ENCODE assay signal across 20 mouse cellular contexts in the genomic region with DNA sequence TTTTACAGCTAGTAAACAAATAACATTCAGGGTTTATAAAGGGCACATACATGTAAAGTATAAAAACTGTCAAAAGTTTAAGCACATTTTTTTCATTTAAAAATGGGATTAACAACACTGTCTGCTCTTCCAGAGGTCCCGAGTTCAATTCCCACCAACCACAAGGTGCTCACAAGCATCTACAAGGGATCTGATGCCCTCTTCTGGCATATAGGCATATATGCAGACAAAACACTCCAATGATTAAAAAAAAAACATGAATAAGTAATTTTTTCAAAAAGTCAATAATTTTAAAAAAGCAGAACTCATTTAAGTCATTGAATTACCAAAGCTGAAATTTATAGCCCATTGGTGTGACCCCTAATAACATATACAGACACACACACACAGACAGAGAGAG.
DNase-seq lines count a peak whose midpoint lies in the region; TF ChIP-seq lines count a peak whose summit lies in the region.
"Had no signal": no experiment of that assay in that cellular context is flagged by ENCODE, and none has a peak within 500 bp of the region (broad histone marks: within the 10 kb centered on the region; RNA-seq: fewer than 3 reads in every experiment).

No protein-coding gene starts in this region.

- no peaks in the 10 kb centered on the region for H3K4me1 ChIP-seq in MEL (ENCODE audit: control insufficient read depth in 1 of 2, insufficient read depth in 2 of 2, low read length in 2 of 2)
- peaks cover 2% of the 10 kb centered on the region; the same call in 1 of the 2 replicates for H3K4me1 ChIP-seq in cortical plate, adult 2 months (ENCODE audit: control insufficient read depth, insufficient read depth, low read length)
- H3K4me1 ChIP-seq: embryonic facial prominence, embryonic 13.5 days; embryonic facial prominence, embryonic 15.5 days; forebrain, embryonic 10.5 days; forebrain, embryonic 12.5 days had no signal

- H3K79me2 ChIP-seq in MEL (ENCODE audit: control insufficient read depth, insufficient read depth, low read length, poor library complexity) = no peaks in the 10 kb centered on the region

- intact Hi-C loops in left cerebral cortex, adult 2 months (cut with DNase I) = no loop called here

- no peaks in the 10 kb centered on the region for H3K9me3 ChIP-seq in MEL (replicated peaks; ENCODE audit: insufficient read depth, low read length)
- H3K9me3 ChIP-seq: embryonic facial prominence, embryonic 13.5 days; embryonic facial prominence, embryonic 15.5 days; forebrain, embryonic 10.5 days; forebrain, embryonic 12.5 days had no signal

- H3K4me3 ChIP-seq in left cerebral cortex, adult 2 months = no peak overlapping the region
- H3K4me3 ChIP-seq in MEL (ENCODE audit: control insufficient read depth in 1 of 2, insufficient read depth in 1 of 2, low read depth in 2 of 2, low read length in 2 of 2) = no peak overlapping the region
- no peak overlapping the region for H3K4me3 ChIP-seq in cortical plate, adult 2 months (ENCODE audit: insufficient read depth, low read length)
- H3K4me3 ChIP-seq: embryonic facial prominence, embryonic 13.5 days; embryonic facial prominence, embryonic 15.5 days; erythroblast, embryonic 14.5 days; forebrain, embryonic 10.5 days; forebrain, embryonic 12.5 days had no signal

- TF ChIP-seq RAD21 in MEL (IDR thresholded peaks at IDR 0.05; ENCODE audit: low read depth, low read length) = peak; percentile 82

- TF ChIP-seq CTCF in left cerebral cortex, adult 2 months (IDR thresholded peaks at IDR 0.05) = peak; percentile 30
- peak; percentile 23 to 66 (median 36); a peak in 5 of 6 replicates for TF ChIP-seq CTCF in MEL (IDR thresholded peaks at IDR 0.05 in 2 of 3, conservative IDR thresholded peaks at IDR 0.05 in 1 of 3; ENCODE audit: control insufficient read depth in 1 of 3, insufficient read depth in 1 of 3, low read depth in 2 of 3, low read length in 3 of 3, poor library complexity in 1 of 3, severe bottlenecking in 1 of 3)
- peak; percentile 10; the same call in 1 of the 2 replicates for TF ChIP-seq CTCF in cortical plate, adult 2 months (IDR thresholded peaks at IDR 0.05; ENCODE audit: extremely low read depth, insufficient read depth, low read length)

- no peak overlapping the region for H3K27ac ChIP-seq in left cerebral cortex, adult 2 months
- H3K27ac ChIP-seq in MEL (ENCODE audit: control insufficient read depth, low read depth, low read length) = no peak overlapping the region
- H3K27ac ChIP-seq in cortical plate, adult 2 months (ENCODE audit: insufficient read depth, low read length) = no peak overlapping the region
- H3K27ac ChIP-seq: embryonic facial prominence, embryonic 13.5 days; embryonic facial prominence, embryonic 15.5 days; forebrain, embryonic 10.5 days; forebrain, embryonic 12.5 days had no signal

- TF ChIP-seq POLR2A in MEL (IDR thresholded peaks at IDR 0.05; ENCODE audit: control insufficient read depth in 1 of 2, insufficient read depth in 1 of 2, low read depth in 1 of 2, low read length in 2 of 2, poor library complexity in 1 of 2) = no peak
- TF ChIP-seq POLR2A in cortical plate, adult 2 months (IDR thresholded peaks at IDR 0.05; ENCODE audit: extremely low read depth, insufficient read depth, low read length) = no peak

- DNase-seq in left cerebral cortex, adult 2 months (ENCODE audit: extremely low spot score in 1 of 2, low spot score in 2 of 2) = no peak
- DNase-seq in left cerebral cortex, adult 8-10 months (ENCODE audit: low spot score in 2 of 2) = no peak
- DNase-seq in MEL (ENCODE audit: low read depth, low spot score) = peak; percentile 39
- no peak for DNase-seq in kidney, postnatal 14 days
- DNase-seq: adrenal gland, adult 8-10 months; adrenal gland, postnatal 14 days; adrenal gland, postnatal 36 days; cerebellum, adult 11-12 months; cerebellum, adult 2 months; cerebellum, adult 9-10 months; cerebellum, postnatal 10 days; cerebellum, postnatal 25 days; embryo, embryonic 11 days had no signal

- H3K36me3 ChIP-seq in MEL (ENCODE audit: control insufficient read depth in 1 of 2, insufficient read depth in 2 of 2, low read length in 2 of 2) = no peaks in the 10 kb centered on the region
- H3K36me3 ChIP-seq: embryonic facial prominence, embryonic 13.5 days; embryonic facial prominence, embryonic 15.5 days; forebrain, embryonic 10.5 days; forebrain, embryonic 12.5 days had no signal

- no peaks in the 10 kb centered on the region for H3K27me3 ChIP-seq in MEL (ENCODE audit: control insufficient read depth in 1 of 2, insufficient read depth in 2 of 2, low read length in 2 of 2)
- H3K27me3 ChIP-seq: embryonic facial prominence, embryonic 13.5 days; embryonic facial prominence, embryonic 15.5 days; forebrain, embryonic 12.5 days; Patski had no signal

- no peak for TF ChIP-seq EP300 in MEL (IDR thresholded peaks at IDR 0.05; ENCODE audit: low read depth in 1 of 2, low read length in 2 of 2)

- no peak overlapping the region for H3K9ac ChIP-seq in MEL (ENCODE audit: control insufficient read depth, low read depth, low read length, poor library complexity, severe bottlenecking)
- H3K9ac ChIP-seq: embryonic facial prominence, embryonic 13.5 days; embryonic facial prominence, embryonic 15.5 days; forebrain, embryonic 12.5 days had no signal

TF ChIP-seq in MEL, 35 proteins besides CTCF, POLR2A, EP300 and RAD21:
- TF ChIP-seq SMC3 (IDR thresholded peaks at IDR 0.05; ENCODE audit: low read depth, low read length) = peak; percentile 80
- TF ChIP-seq ZNF384 (IDR thresholded peaks at IDR 0.05; ENCODE audit: low read depth, low read length) = peak; percentile 77
- TF ChIP-seq UBTF (IDR thresholded peaks at IDR 0.05; ENCODE audit: borderline replicate concordance, insufficient read depth, low read depth, low read length) = no peak
- no peak for TF ChIP-seq NELFE (IDR thresholded peaks at IDR 0.05; ENCODE audit: low read depth, low read length)
- peak; percentile 83 for TF ChIP-seq ZC3H11A (IDR thresholded peaks at IDR 0.05; ENCODE audit: low read depth, low read length)
TF ChIP-seq in MEL: peak in this region for 3.
